Mouse (Mus musculus) left cerebral cortex, adult 18-20 months (tissue): Measurements from ENCODE around the gene Vil1. TPM values are rescaled to one million over a fixed set of nuclear protein-coding genes. Genes with fewer than 3 reads are reported as not detected.

Experiments used
- DNase-seq, 2 experiments: peaks; one replicate each; pipeline ENCODE4 v3.0.0; 2021 to 2022; ENCODE audit warnings: low spot score in 2 of 2, mixed read lengths in 1 of 2
- long read RNA-seq, 2 experiments: library from polyadenylated mRNA; stranded (forward); transcript quantifications; one replicate each; pipeline ENCODE4 v2.0.0; 2021
- total RNA-seq, 2 experiments: library from RNA; stranded (reverse); gene quantifications; 2 replicates each; pipeline ENCODE4 v1.2.3; 2021

Vil1 gene
- 1 to 10 TPM in 1 of 2 experiments, under 1 TPM in 1; 0.79 to 1.6 TPM for total RNA-seq
- long read RNA-seq, experiment 1, partial matches to known transcripts: 1 of 1 reads
- long read RNA-seq, experiment 1, other reads (novel, unspliced or antisense): 0 of 1 reads
- long read RNA-seq, experiment 2, partial matches to known transcripts: 2 of 2 reads
- long read RNA-seq, experiment 2, other reads (novel, unspliced or antisense): 0 of 2 reads

DNA sequence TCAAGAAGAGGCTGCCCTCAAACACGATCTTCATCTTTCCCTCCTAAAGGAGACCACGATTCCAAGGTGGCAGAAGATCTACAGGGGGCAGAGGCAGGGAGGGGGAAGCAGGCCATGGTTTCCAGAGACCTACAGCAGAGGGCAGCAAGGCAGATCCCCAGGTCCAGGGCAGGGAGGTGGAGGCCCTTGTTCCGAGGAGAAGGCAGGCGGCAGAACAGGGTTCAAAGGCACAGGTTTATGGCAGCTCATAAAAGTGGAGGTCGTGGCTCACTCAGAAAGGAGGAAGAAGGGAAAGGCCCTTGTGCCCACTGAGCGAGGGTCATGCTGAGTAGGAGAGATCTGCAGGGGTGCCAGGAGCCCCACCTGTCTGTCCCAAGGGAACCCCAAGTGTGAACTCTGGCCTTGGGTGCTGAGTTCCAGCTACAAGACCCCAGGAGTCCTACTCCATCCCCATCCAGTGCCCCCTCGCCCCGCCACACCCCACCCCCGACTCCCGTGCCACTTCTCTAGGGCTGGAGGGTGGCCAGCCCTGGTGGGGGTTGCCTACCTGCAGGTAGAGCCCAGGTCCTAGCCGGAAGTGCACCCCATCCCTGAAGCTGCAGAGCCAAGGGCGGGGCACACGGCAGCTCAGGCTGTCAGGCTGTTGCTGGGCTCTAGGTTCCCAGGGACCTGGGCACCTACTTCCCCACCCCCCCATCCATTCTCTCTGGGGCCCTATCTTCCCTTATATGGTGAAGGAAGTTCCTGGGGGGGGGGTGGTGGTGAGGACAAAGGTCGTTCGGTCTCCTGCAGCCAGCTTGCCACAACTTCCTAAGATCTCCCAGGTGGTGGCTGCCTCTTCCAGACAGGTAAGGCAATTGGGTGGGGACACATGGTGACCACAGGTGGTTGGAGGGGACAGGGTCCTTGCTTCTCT, at the start of gene Vil1:
Gene Vil1 (plus strand): TSS at position 788 of the 916 bp plus-strand sequence.
- no peak for DNase-seq

- no peak for DNase-seq
Observed at GRCm38 (mm10) chr1:74359952-74360517, 49.1 kb upstream of the Vil1 start.

DNA sequence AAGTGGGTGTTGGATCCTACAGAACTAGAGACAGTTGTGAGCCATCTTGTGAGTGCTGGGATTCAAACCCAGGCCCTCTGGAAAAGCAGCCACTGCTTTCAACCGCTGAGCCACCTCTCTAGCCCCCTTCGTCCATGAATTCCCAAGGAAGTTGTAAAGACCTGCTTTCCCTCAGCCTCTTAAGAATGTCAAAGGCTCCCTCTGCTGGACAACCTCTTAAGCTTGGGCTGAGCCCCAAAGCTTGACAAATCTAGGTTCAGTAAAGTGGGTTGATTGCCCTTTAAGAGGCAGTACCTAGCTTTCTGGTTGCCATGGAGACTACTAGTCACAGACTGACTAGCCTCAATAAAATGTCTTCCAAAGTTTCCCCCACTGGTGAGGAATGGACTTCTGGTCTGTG, 47.4 kb upstream of the Vil1 start, which contains the start of gene Catip:
Gene Catip (plus strand): TSS at position 297 of the 400 bp plus-strand sequence.
- peak; percentile 74 for DNase-seq

GRCm38 (mm10) chr1:74362325-74363229, 46.6 kb upstream of the Vil1 start:
- DNase-seq: no peak

- no peak for DNase-seq
Observed at GRCm38 (mm10) chr1:74363437-74363836, 45.7 kb upstream of the Vil1 start.

DNA sequence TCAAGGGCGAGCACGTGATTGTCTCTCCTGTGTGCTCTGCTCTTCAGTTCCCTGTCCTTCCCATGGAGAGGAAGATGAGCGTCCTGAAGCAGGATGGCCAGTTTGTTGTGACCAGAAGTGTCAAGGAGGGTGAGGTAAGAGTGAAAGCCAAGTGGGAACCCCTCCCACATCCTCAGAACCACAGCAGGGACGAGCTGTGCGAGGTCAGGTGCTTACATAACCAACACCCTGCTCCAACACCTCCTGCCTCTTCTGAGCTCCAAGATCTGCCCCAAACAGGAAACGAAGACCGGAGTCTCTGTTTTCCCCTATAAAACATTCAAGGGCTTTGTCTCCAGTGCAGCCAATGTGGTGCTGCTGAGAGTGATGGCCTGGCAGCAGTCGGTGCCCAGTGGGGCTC, 44.9 kb upstream of the Vil1 start:
- DNase-seq: no peak

- peak in 1 of 2 experiments; percentile 34 for DNase-seq
Observed at GRCm38 (mm10) chr1:74367886-74368645, 41.1 kb upstream of the Vil1 start.

DNA sequence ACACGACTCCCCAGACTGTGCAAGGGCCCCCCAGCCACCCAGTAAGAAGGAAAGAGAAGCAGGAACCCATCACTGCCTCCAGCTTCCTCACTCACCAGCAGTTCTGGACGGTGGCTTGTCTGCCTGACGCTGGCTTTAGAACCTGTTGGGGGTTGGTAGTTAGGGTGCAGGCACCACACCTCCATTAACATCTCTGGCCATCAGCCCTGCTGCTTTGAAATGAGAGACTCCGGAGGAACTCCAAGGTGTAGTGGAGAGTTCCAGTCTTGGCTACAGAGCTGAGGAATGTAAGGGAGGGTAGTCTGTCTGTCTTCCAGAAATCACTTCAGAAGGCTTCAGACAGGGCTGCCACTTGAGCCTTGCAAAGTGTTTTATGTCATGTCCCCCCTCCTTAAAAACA, 39.1 kb upstream of the Vil1 start:
- DNase-seq: no peak

- DNase-seq: no peak
Observed at GRCm38 (mm10) chr1:74373372-74373771, 35.8 kb upstream of the Vil1 start.

- DNase-seq: no peak
Observed at GRCm38 (mm10) chr1:74374980-74375379, 34.2 kb upstream of the Vil1 start, which contains the start of gene Slc11a1. Slc11a1 (plus strand) TSS chr1:74375195.

GRCm38 (mm10) chr1:74375561-74375960, 33.6 kb upstream of the Vil1 start:
- no peak for DNase-seq

GRCm38 (mm10) chr1:74376396-74376795, 32.8 kb upstream of the Vil1 start:
- DNase-seq: no peak

- no peak for DNase-seq
Observed at GRCm38 (mm10) chr1:74379058-74379504, 30.1 kb upstream of the Vil1 start.

- no peak for DNase-seq
Observed at GRCm38 (mm10) chr1:74380484-74380883, 28.7 kb upstream of the Vil1 start.

GRCm38 (mm10) chr1:74381588-74382021, 27.6 kb upstream of the Vil1 start:
- DNase-seq: no peak

- DNase-seq: no peak
Observed at GRCm38 (mm10) chr1:74383385-74383784, 25.8 kb upstream of the Vil1 start.

- no peak for DNase-seq
Observed at GRCm38 (mm10) chr1:74384525-74384924, 24.7 kb upstream of the Vil1 start.

DNA sequence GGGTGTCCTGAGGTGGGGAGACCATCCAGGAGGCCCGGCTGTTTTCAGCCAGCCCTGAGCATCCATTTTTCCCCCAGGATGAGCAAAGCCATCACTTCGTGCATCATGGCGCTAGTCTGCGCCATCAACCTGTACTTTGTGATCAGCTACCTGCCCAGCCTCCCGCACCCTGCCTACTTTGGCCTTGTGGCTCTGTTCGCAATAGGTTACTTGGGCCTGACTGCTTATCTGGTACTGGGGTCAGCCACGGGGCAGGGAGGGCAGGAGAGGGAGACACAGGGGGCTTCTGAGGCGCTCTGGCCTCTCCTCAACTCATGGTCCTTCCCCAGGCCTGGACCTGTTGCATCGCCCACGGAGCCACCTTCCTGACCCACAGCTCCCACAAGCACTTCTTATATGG, 24.1 kb upstream of the Vil1 start:
- DNase-seq: no peak

DNA sequence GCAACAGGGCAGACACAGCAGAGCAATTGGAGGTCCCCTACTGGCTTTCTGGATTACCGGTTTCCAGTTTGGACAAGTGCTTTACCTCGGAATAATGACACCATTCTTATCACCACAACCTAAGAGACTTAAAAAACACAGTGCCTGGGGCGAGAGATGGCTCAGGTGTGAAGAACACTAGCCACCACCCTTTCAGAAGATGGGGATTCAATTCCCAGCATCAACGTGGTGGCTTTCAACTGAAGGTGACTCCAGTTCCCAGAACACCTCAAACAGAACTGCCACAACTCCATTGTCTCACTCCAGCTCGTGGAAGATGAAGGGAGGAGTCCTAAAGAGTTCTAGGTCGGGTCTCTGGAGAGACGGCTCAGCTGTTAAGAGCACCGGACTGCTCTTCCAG, 23.6 kb upstream of the Vil1 start:
- DNase-seq: no peak

DNA sequence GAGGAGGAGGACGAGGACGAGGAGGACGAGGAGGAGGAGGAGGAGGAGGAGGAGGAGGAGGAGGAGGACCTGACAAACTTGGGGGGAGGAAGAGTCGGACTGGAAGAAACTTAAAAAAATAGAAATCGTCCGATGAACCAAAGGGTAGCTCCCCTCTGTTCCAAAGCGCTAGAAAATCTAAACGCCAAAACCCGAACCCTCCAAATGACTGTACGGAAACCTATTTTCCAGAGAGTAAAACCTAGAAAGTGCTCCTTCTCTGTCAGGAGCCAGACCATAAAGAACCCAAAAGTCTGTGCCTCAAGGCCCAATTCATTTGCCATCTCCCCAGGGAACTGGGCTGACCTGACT, 22.8 kb upstream of the Vil1 start:
- DNase-seq: no peak
